Mouse (Mus musculus): ENCODE results near the gene Usp18. TPM values are rescaled to one million over a fixed set of nuclear protein-coding genes. Genes with fewer than 3 reads are reported as not detected.

Usp18 gene
- polyA plus RNA-seq, 1 experiment from 2014 or later: 1.2 TPM

DNA sequence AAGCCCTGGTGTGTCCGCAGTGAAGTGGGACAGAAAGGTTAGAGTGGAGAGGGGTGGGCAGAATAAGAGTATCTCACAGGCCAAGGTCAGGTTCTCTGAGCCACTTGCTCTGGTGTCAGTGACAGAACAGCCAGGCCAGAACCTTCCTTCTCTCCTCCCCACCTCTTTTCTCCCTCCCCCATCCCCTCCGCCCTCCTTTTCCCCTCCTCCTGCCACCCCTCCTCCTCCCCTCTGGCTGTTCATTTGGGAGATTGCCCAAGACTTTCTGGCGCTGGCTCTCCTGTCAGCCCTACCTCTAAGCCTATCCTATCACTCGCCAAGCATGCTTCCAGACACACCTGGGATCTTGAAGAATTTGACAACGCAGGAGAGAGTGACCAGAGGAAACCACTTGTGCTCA, 34.0 kb upstream of the Usp18 start:
- DNase-seq (ENCODE audit: low spot score): no peak

DNA sequence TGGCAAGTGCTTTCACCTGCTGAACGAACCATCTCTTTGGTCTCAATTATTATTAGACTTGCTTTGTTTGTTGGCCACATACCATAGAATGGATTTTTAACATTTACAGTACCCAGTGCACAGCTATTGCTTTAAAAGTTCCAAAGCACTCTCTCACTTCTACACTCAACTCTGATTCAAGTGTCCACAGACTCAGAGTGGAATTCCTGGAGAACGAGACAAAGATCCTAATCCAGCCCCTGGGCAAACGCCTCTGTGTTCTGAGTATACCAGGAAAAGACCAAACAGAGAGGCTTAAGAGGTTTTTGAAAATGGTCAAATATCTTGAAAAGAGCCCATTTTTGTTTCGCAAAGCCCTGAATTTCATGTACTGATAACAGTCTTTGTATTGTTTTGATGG, 32.7 kb upstream of the Usp18 start:
- Histone ChIP-seq H3K9ac (ENCODE audit: low read length) (no peak overlapping the region), H3K36me3 (ENCODE audit: control insufficient read depth, insufficient read depth, low read length) (no peaks in the 10 kb centered on the region), H3K9me3 (ENCODE audit: control insufficient read depth, low read length) (no peaks in the 10 kb centered on the region), H3K27ac (ENCODE audit: low read depth, low read length) (no peak overlapping the region), H3K4me1 (ENCODE audit: control insufficient read depth, insufficient read depth, low read length) (peaks cover 12% of the 10 kb centered on the region), H3K27me3 (ENCODE audit: control insufficient read depth, insufficient read depth, low read length) (peaks cover 30% of the 10 kb centered on the region), H3K4me2 (ENCODE audit: low read depth) (no peak overlapping the region), H3K4me3 (ENCODE audit: low read depth, low read length) (no peak overlapping the region)
- 88% methylated on average over 4 of the region's 4 CpGs for WGBS
- ATAC-seq (ENCODE audit: insufficient read depth, low FRiP score, low TSS enrichment): no peak
- no peak for DNase-seq (ENCODE audit: low spot score)

More for the DNA sequence above, 34.0 kb upstream of the Usp18 start:
- Histone ChIP-seq H3K4me2 (ENCODE audit: low read depth) (peak overlapping the region; percentile 73), H3K9me3 (ENCODE audit: control insufficient read depth, low read length) (no peaks in the 10 kb centered on the region), H3K4me1 (ENCODE audit: control insufficient read depth, insufficient read depth, low read length) (peaks cover 12% of the 10 kb centered on the region), H3K36me3 (ENCODE audit: control insufficient read depth, insufficient read depth, low read length) (no peaks in the 10 kb centered on the region), H3K4me3 (ENCODE audit: low read depth, low read length) (no peak overlapping the region), H3K27ac (ENCODE audit: low read depth, low read length) (no peak overlapping the region), H3K9ac (ENCODE audit: low read length) (no peak overlapping the region), H3K27me3 (ENCODE audit: control insufficient read depth, insufficient read depth, low read length) (peaks cover 30% of the 10 kb centered on the region)
- ATAC-seq (ENCODE audit: insufficient read depth, low FRiP score, low TSS enrichment): no peak
- 13% methylated on average over 4 of the region's 5 CpGs for WGBS

DNA sequence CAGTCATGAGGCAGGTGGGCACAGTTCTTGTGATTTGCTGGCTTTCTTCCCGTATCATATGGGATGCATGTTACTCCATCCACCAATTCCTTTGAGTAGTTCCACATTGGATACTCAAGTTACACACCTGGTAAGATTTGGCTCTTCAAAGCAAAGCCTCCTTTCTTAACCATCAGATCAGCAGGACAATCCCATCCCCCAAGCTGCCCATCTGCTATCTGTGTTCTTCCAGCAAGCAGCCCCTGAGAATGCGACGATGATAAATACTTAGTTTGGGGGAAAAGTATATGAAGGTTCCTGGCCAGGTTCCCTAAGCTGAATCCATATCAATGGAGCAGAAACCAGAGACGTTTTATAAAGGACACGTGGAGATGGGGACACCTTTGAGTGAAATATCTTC, 31.5 kb upstream of the Usp18 start:
- H3K4me1 ChIP-seq (ENCODE audit: control insufficient read depth, insufficient read depth, low read length): peaks cover 12% of the 10 kb centered on the region
- no peaks in the 10 kb centered on the region for H3K9me3 ChIP-seq (ENCODE audit: control insufficient read depth, low read length)
- no peak overlapping the region for H3K27ac ChIP-seq (ENCODE audit: low read depth, low read length)
- no peak overlapping the region for H3K4me2 ChIP-seq (ENCODE audit: low read depth)
- H3K9ac ChIP-seq (ENCODE audit: low read length): no peak overlapping the region
- ATAC-seq (ENCODE audit: insufficient read depth, low FRiP score, low TSS enrichment): no peak
- H3K27me3 ChIP-seq (ENCODE audit: control insufficient read depth, insufficient read depth, low read length): peaks cover 30% of the 10 kb centered on the region
- H3K36me3 ChIP-seq (ENCODE audit: control insufficient read depth, insufficient read depth, low read length): no peaks in the 10 kb centered on the region
- whole genome bisulfite sequencing: 88% methylated on average over 5 of the region's 5 CpGs
- DNase-seq (ENCODE audit: low spot score): no peak
- H3K4me3 ChIP-seq (ENCODE audit: low read depth, low read length): no peak overlapping the region

DNA sequence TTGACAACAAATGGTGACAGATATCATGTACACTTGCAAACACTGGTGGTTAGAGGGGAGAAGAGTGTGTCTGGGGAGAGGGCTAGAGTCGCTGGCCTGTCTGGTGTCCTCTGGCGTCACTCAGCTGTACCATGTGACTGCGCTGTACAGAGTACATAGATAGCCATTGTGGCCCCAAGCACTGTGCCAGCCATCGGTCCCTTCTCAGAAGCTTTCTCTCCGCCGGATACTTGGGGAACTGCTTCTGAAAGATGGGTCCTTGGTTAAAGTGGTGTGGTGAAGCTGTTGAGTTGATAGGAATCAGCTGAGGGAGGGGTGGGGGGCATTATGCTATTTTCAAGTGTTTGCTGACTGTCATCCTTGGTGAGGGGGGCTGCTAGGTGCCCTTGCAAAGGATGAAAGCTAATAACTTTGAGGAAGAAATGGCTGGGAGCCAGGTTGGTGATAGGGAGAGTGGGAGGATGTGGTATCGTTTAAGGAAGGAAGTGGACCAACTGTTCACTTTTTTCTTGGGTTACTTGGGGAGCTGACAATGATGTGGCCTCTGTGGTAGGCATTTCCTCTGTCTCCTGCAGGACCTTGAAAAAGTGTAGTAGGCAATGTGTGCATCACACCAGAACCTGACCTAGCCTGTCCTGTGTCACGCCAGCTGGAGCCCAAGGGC, 30.9 kb upstream of the Usp18 start:
- H3K4me3 ChIP-seq (ENCODE audit: low read depth, low read length): no peak overlapping the region
- 90% methylated on average over 8 of the region's 8 CpGs for WGBS
- no peaks in the 10 kb centered on the region for H3K9me3 ChIP-seq (ENCODE audit: control insufficient read depth, low read length)
- H3K4me1 ChIP-seq (ENCODE audit: control insufficient read depth, insufficient read depth, low read length): peaks cover 12% of the 10 kb centered on the region
- H3K9ac ChIP-seq (ENCODE audit: low read length): no peak overlapping the region
- no peak overlapping the region for H3K27ac ChIP-seq (ENCODE audit: low read depth, low read length)
- ATAC-seq (ENCODE audit: insufficient read depth, low FRiP score, low TSS enrichment) (no peak), DNase-seq (ENCODE audit: low spot score) (no peak)
- no peak overlapping the region for H3K4me2 ChIP-seq (ENCODE audit: low read depth)
- H3K36me3 ChIP-seq (ENCODE audit: control insufficient read depth, insufficient read depth, low read length): no peaks in the 10 kb centered on the region
- peaks cover 27% of the 10 kb centered on the region for H3K27me3 ChIP-seq (ENCODE audit: control insufficient read depth, insufficient read depth, low read length)

- ATAC-seq (ENCODE audit: insufficient read depth, low FRiP score, low TSS enrichment) (no peak), DNase-seq (ENCODE audit: low spot score) (no peak)
- Histone ChIP-seq H3K4me3 (ENCODE audit: low read depth, low read length) (no peak overlapping the region), H3K4me2 (ENCODE audit: low read depth) (no peak overlapping the region), H3K4me1 (ENCODE audit: control insufficient read depth, insufficient read depth, low read length) (peaks cover 11% of the 10 kb centered on the region), H3K9me3 (ENCODE audit: control insufficient read depth, low read length) (no peaks in the 10 kb centered on the region), H3K36me3 (ENCODE audit: control insufficient read depth, insufficient read depth, low read length) (no peaks in the 10 kb centered on the region), H3K27ac (ENCODE audit: low read depth, low read length) (no peak overlapping the region), H3K9ac (ENCODE audit: low read length) (no peak overlapping the region), H3K27me3 (ENCODE audit: control insufficient read depth, insufficient read depth, low read length) (peaks cover 22% of the 10 kb centered on the region)
- 81% methylated on average over 5 of the region's 5 CpGs for WGBS
These were observed 30.4 kb upstream of the Usp18 start for GRCm38 (mm10) chr6:121215336-121215735.

DNA sequence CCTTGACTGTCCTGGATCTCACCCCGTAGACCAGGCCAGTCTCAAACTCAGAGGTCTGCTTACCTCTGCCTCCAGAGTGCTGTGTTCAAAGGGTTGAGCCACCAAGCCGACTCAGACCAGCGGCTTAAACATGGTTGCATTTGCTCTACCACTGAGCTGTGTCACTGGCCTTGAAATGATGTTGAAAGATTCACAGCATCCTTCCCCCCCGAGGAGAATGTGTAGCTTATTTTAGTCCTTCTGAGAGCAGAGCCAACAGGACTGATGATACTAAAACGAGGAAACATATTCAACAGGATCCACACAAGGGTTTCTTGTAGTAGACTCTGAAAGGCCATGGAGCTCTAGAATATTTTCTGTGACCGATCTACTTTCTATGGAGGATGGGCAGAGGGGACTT, 29.8 kb upstream of the Usp18 start:
- peaks cover 8% of the 10 kb centered on the region for H3K4me1 ChIP-seq (ENCODE audit: control insufficient read depth, insufficient read depth, low read length)
- H3K9me3 ChIP-seq (ENCODE audit: control insufficient read depth, low read length): no peaks in the 10 kb centered on the region
- no peak overlapping the region for H3K9ac ChIP-seq (ENCODE audit: low read length)
- no peak overlapping the region for H3K27ac ChIP-seq (ENCODE audit: low read depth, low read length)
- no peaks in the 10 kb centered on the region for H3K36me3 ChIP-seq (ENCODE audit: control insufficient read depth, insufficient read depth, low read length)
- H3K4me2 ChIP-seq (ENCODE audit: low read depth): no peak overlapping the region
- H3K27me3 ChIP-seq (ENCODE audit: control insufficient read depth, insufficient read depth, low read length): peaks cover 16% of the 10 kb centered on the region
- no peak overlapping the region for H3K4me3 ChIP-seq (ENCODE audit: low read depth, low read length)
- DNase-seq (ENCODE audit: low spot score) (no peak), ATAC-seq (ENCODE audit: insufficient read depth, low FRiP score, low TSS enrichment) (no peak)
- 84% methylated on average over 6 of the region's 6 CpGs for WGBS

GRCm38 (mm10) chr6:121216589-121217255, 29.0 kb upstream of the Usp18 start:
- Histone ChIP-seq H3K36me3 (ENCODE audit: control insufficient read depth, insufficient read depth, low read length) (no peaks in the 10 kb centered on the region), H3K9me3 (ENCODE audit: control insufficient read depth, low read length) (no peaks in the 10 kb centered on the region), H3K27me3 (ENCODE audit: control insufficient read depth, insufficient read depth, low read length) (peaks cover 8% of the 10 kb centered on the region), H3K4me2 (ENCODE audit: low read depth) (no peak overlapping the region), H3K4me1 (ENCODE audit: control insufficient read depth, insufficient read depth, low read length) (no peaks in the 10 kb centered on the region), H3K4me3 (ENCODE audit: low read depth, low read length) (no peak overlapping the region), H3K9ac (ENCODE audit: low read length) (no peak overlapping the region), H3K27ac (ENCODE audit: low read depth, low read length) (no peak overlapping the region)
- DNase-seq (ENCODE audit: low spot score): no peak
- 90% methylated on average over 5 of the region's 5 CpGs for WGBS
- ATAC-seq (ENCODE audit: insufficient read depth, low FRiP score, low TSS enrichment): no peak

DNA sequence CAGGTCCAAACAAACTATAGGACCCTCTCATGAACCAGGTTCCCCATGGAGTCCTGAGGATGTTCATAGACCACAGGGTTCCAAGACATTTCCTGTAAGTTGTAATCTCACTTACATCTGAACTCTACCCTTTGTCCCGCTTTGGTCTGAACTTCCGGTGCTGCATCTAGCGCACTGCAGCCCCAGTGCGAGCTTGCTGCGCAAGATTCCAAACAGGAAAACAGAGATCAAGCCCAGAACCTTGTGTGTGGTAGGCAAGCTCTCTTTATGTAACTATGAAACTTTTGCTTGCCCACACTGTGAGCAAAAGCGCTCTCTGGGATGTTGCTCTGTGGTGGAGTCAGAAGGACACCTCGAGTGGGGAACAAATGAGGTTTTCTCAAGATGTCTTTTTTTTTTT, 27.7 kb upstream of the Usp18 start:
- no peaks in the 10 kb centered on the region for H3K36me3 ChIP-seq (ENCODE audit: control insufficient read depth, insufficient read depth, low read length)
- no peak for ATAC-seq (ENCODE audit: insufficient read depth, low FRiP score, low TSS enrichment)
- H3K4me2 ChIP-seq (ENCODE audit: low read depth): no peak overlapping the region
- no peaks in the 10 kb centered on the region for H3K9me3 ChIP-seq (ENCODE audit: control insufficient read depth, low read length)
- H3K4me1 ChIP-seq (ENCODE audit: control insufficient read depth, insufficient read depth, low read length): no peaks in the 10 kb centered on the region
- H3K27me3 ChIP-seq (ENCODE audit: control insufficient read depth, insufficient read depth, low read length): no peaks in the 10 kb centered on the region
- 93% methylated on average over 7 of the region's 7 CpGs for WGBS
- H3K9ac ChIP-seq (ENCODE audit: low read length): no peak overlapping the region
- H3K4me3 ChIP-seq (ENCODE audit: low read depth, low read length): no peak overlapping the region
- no peak for DNase-seq (ENCODE audit: low spot score)
- H3K27ac ChIP-seq (ENCODE audit: low read depth, low read length): no peak overlapping the region

DNA sequence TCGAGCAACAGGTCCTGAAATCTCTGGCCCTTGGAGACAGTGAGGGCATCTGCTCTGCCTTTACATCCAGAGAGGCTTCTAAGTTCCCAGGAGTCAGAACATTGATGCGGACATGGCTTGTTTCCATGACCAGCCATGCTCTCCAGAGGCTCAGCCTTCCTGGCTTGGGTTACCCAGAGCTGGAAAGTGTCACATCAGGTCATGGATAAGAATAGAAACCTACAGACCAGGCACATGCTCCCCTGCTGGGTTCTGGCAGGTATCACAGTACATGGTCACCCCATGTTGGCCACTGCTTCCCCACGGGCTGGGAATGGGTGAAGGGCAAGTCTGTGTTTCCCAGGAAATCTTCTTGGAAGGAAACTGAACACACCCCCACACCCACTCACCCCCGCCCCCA, 26.3 kb upstream of the Usp18 start:
- no peaks in the 10 kb centered on the region for H3K4me1 ChIP-seq (ENCODE audit: control insufficient read depth, insufficient read depth, low read length)
- no peak overlapping the region for H3K4me2 ChIP-seq (ENCODE audit: low read depth)
- no peak overlapping the region for H3K27ac ChIP-seq (ENCODE audit: low read depth, low read length)
- no peaks in the 10 kb centered on the region for H3K36me3 ChIP-seq (ENCODE audit: control insufficient read depth, insufficient read depth, low read length)
- no peak overlapping the region for H3K4me3 ChIP-seq (ENCODE audit: low read depth, low read length)
- H3K9ac ChIP-seq (ENCODE audit: low read length): no peak overlapping the region
- 84% methylated on average over 4 of the region's 4 CpGs for WGBS
- no peaks in the 10 kb centered on the region for H3K27me3 ChIP-seq (ENCODE audit: control insufficient read depth, insufficient read depth, low read length)
- DNase-seq (ENCODE audit: low spot score) (no peak), ATAC-seq (ENCODE audit: insufficient read depth, low FRiP score, low TSS enrichment) (no peak)
- H3K9me3 ChIP-seq (ENCODE audit: control insufficient read depth, low read length): no peaks in the 10 kb centered on the region
